ENCODE assay signal across 9 mouse cellular contexts in genomic region chr5:131647683-131648119, GRCm38 (mm10).
A peak's percentile ranks its signal among the peaks of the same experiment; 100 is the strongest.
DNase-seq lines count a peak whose midpoint lies in the region; ATAC-seq and TF ChIP-seq lines count a peak whose summit lies in the region.
"Had no signal": no experiment of that assay in that cellular context is flagged by ENCODE, and none has a peak within 500 bp of the region (broad histone marks: within the 10 kb centered on the region; RNA-seq: fewer than 3 reads in every experiment).

No protein-coding gene starts in this region.

- no peaks in the 10 kb centered on the region for H3K36me3 ChIP-seq in liver, embryonic 13.5 days
- H3K36me3 ChIP-seq in liver, embryonic 11.5 days (ENCODE audit: control insufficient read depth, insufficient read depth, low read length): no peaks in the 10 kb centered on the region
- no peaks in the 10 kb centered on the region for H3K36me3 ChIP-seq in heart, embryonic 15.5 days
- no peaks in the 10 kb centered on the region for H3K36me3 ChIP-seq in limb, embryonic 15.5 days
- H3K36me3 ChIP-seq in thymus, adult 2 months (ENCODE audit: control insufficient read depth, insufficient read depth, low read length): no peaks in the 10 kb centered on the region
- H3K36me3 ChIP-seq: G1E had no signal

- no peak for DNase-seq in liver, embryonic 13.5 days
- no peak for DNase-seq in liver, embryonic 11.5 days (ENCODE audit: low spot score)
- peak; percentile 54 for DNase-seq in fat pad, adult 2 months (ENCODE audit: extremely low read depth, low read depth, low spot score)
- no peak for DNase-seq in thymus, adult 2 months
- DNase-seq in testis, postnatal 14 days (ENCODE audit: low spot score): no peak
- no peak for DNase-seq in thymus, postnatal 10 days (ENCODE audit: low spot score in 2 of 2)

- no peak overlapping the region; the same call in 1 of the 2 replicates for H3K27ac ChIP-seq in liver, embryonic 13.5 days
- H3K27ac ChIP-seq in liver, embryonic 11.5 days (ENCODE audit: low read depth, low read length): no peak overlapping the region
- peak overlapping the region; percentile 65 for H3K27ac ChIP-seq in heart, embryonic 15.5 days
- peak overlapping the region; percentile 59 for H3K27ac ChIP-seq in limb, embryonic 15.5 days
- no peak overlapping the region for H3K27ac ChIP-seq in thymus, adult 2 months (ENCODE audit: control insufficient read depth, insufficient read depth, low read length)

- H3K9me3 ChIP-seq in liver, embryonic 13.5 days (replicated peaks): no peaks in the 10 kb centered on the region
- no peaks in the 10 kb centered on the region for H3K9me3 ChIP-seq in liver, embryonic 11.5 days (ENCODE audit: control insufficient read depth, low read length)
- H3K9me3 ChIP-seq in heart, embryonic 15.5 days (replicated peaks): no peaks in the 10 kb centered on the region
- H3K9me3 ChIP-seq in limb, embryonic 15.5 days: no peaks in the 10 kb centered on the region

- no peak for TF ChIP-seq POLR2A in thymus, adult 2 months (IDR thresholded peaks at IDR 0.05; ENCODE audit: control insufficient read depth, extremely low read depth, insufficient read depth, low read length, poor library complexity)

- H3K4me1 ChIP-seq in liver, embryonic 13.5 days (replicated peaks): peaks cover 7% of the 10 kb centered on the region
- H3K4me1 ChIP-seq in liver, embryonic 11.5 days (replicated peaks; ENCODE audit: control insufficient read depth, insufficient read depth, low read length): 0 out of 2 replicates have a peak, but pooled peaks cover 2% of the 10 kb centered on the region
- H3K4me1 ChIP-seq in heart, embryonic 15.5 days (replicated peaks): peaks cover 39% of the 10 kb centered on the region
- H3K4me1 ChIP-seq in limb, embryonic 15.5 days: peaks cover 36% of the 10 kb centered on the region
- H3K4me1 ChIP-seq in thymus, adult 2 months (replicated peaks; ENCODE audit: control insufficient read depth, insufficient read depth, low read length): no peaks in the 10 kb centered on the region

- 27% methylated on average over 4 of the region's 4 CpGs for WGBS in liver, embryonic 13.5 days (ENCODE audit: insufficient replicate concordance)
- WGBS in liver, embryonic 11.5 days: 29% methylated on average over 4 of the region's 4 CpGs
- 17% methylated on average over 4 of the region's 4 CpGs for WGBS in heart, embryonic 15.5 days
- 5% methylated on average over 4 of the region's 4 CpGs for WGBS in limb, embryonic 15.5 days
- 57% methylated on average over 4 of the region's 4 CpGs for WGBS in thymus, adult 2 months

- H3K4me3 ChIP-seq in liver, embryonic 13.5 days (replicated peaks): no peak overlapping the region
- H3K4me3 ChIP-seq in liver, embryonic 11.5 days (ENCODE audit: low read depth, low read length): no peak overlapping the region
- H3K4me3 ChIP-seq in heart, embryonic 15.5 days: no peak overlapping the region
- no peak overlapping the region for H3K4me3 ChIP-seq in limb, embryonic 15.5 days
- no peak overlapping the region for H3K4me3 ChIP-seq in thymus, adult 2 months (ENCODE audit: control insufficient read depth, insufficient read depth, low read length)

- ATAC-seq in liver, embryonic 13.5 days (ENCODE audit: low read depth): peak; percentile 54
- no peak for ATAC-seq in liver, embryonic 11.5 days (replicated peaks; ENCODE audit: low FRiP score)
- peak; percentile 47; the same call in 1 of the 2 replicates for ATAC-seq in heart, embryonic 15.5 days (replicated peaks; ENCODE audit: insufficient number of reproducible peaks, insufficient read depth, low FRiP score, low read depth)
- no peak for ATAC-seq in limb, embryonic 15.5 days (ENCODE audit: insufficient number of reproducible peaks, low FRiP score, low TSS enrichment, low read depth)

- H3K27me3 ChIP-seq in liver, embryonic 13.5 days: no peaks in the 10 kb centered on the region
- no peaks in the 10 kb centered on the region for H3K27me3 ChIP-seq in liver, embryonic 11.5 days (replicated peaks; ENCODE audit: control insufficient read depth, insufficient read depth, low read length)
- H3K27me3 ChIP-seq in heart, embryonic 15.5 days: no peaks in the 10 kb centered on the region
- H3K27me3 ChIP-seq in limb, embryonic 15.5 days: no peaks in the 10 kb centered on the region
- H3K27me3 ChIP-seq in thymus, adult 2 months (ENCODE audit: control insufficient read depth, insufficient read depth, low read length): no peaks in the 10 kb centered on the region

- no peak for TF ChIP-seq CTCF in thymus, adult 2 months (IDR thresholded peaks at IDR 0.05; ENCODE audit: borderline replicate concordance, control insufficient read depth, extremely low read depth, insufficient read depth, low read length, poor library complexity)

- H3K4me2 ChIP-seq in liver, embryonic 13.5 days: no peak overlapping the region
- H3K4me2 ChIP-seq in liver, embryonic 11.5 days: no peak overlapping the region
- H3K4me2 ChIP-seq in heart, embryonic 15.5 days: peak overlapping the region; percentile 34
- H3K4me2 ChIP-seq in limb, embryonic 15.5 days: no peak overlapping the region

- H3K9ac ChIP-seq in liver, embryonic 13.5 days: no peak overlapping the region
- H3K9ac ChIP-seq in liver, embryonic 11.5 days (ENCODE audit: low read depth, low read length): no peak overlapping the region
- H3K9ac ChIP-seq in heart, embryonic 15.5 days: 0 out of 2 replicates have a peak overlapping the region, but pooled peaks have one; percentile 10
- no peak overlapping the region for H3K9ac ChIP-seq in limb, embryonic 15.5 days

Comparison
In these comparisons a context has a peak if more than half of its experiments do, and no peak if none do; other contexts are left out.
1. ATAC-seq: peak in liver, embryonic 13.5 days (single experiment) and heart, embryonic 15.5 days (single experiment); none in liver, embryonic 11.5 days (single experiment) and limb, embryonic 15.5 days (single experiment).
2. H3K27ac ChIP-seq: peak in heart, embryonic 15.5 days (single experiment) and limb, embryonic 15.5 days (single experiment); none in liver, embryonic 13.5 days (single experiment), liver, embryonic 11.5 days (single experiment) and thymus, adult 2 months (single experiment).